Mouse (Mus musculus) gastrocnemius, postnatal 4 days (tissue): ENCODE measurements around the gene Chst12. TPM values are rescaled to one million over a fixed set of nuclear protein-coding genes. Genes with fewer than 3 reads are reported as not detected.
A peak's percentile ranks its signal among the peaks of the same experiment; 100 is the strongest.

Experiments used
- DNase-seq, 2 experiments: peaks; one replicate each; pipeline ENCODE4 v3.0.0; 2021 to 2022; ENCODE audit warnings: low spot score in 2 of 2, mixed read lengths in 2 of 2
- total RNA-seq, 2 experiments: library from RNA; stranded (reverse); gene quantifications; 2 replicates each; pipeline ENCODE4 v1.2.3; 2021

The Chst12 gene
- total RNA-seq, 2 experiments from 2014 or later = 17.3 to 18.4 TPM

GRCm38 (mm10) chr5:140569032-140569595 is 63.8 kb downstream of the Chst12 start:
- no peak for DNase-seq

GRCm38 (mm10) chr5:140570223-140570870 is 65.0 kb downstream of the Chst12 start:
- DNase-seq = no peak

DNA sequence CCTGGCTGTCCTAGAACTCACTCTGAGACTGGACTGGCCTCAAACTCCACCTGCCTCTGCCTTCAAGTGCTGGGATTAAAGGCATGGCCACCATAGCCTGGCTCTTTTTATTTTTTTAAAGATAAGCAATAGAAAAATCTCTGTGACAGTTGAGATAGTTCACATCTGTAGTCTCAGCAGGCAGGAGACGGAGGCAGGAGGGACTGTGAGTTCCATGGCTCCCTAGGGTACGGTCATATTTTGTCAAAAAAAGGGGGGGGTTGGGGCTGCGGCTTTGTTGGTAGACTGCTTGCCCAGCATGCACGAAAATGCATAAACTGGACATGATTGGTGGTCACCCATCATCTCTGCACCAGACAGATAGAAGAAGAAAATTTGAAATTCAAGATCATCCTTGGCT is 65.9 kb downstream of the Chst12 start:
- DNase-seq = no peak

DNA sequence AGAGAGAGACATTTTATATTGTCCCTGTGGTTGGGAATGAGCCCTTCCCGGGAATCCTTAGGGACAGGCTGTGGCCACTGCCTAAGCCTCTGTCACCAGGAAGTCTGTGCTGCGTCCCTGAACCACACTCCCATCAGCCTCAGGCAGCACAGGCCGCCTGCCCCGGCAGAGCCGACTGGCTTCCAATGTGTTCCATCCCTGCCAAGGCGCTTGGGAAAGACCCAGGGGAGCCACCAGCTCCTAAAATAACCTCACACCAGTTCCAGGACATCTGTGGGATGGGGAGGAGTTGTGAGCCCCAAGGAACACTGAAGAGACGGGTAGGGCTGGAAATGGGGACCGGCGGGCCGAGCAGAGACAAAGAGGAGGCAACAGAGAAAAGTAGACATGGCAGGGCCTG is 66.3 kb downstream of the Chst12 start:
- DNase-seq = peak; percentile 70 to 84

DNA sequence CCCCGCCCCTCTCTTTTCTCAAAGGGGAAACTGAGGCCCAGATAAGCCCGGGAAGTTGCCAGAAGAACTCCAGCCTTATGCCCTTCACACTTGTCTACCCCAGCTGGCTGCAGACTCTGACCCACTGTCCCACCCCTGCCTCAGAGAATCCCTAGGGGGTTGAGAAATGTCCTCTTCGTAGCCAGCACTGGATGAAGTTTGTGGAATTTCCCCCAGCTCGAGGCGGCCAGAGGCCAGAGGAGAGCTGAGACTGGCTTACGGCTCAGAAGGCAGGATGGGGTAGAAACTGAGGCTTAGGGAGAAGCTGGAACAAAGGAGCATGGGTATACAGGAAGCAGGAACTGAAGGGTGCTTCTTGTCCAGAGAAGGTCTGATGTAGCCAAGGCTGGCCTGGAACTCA is 67.3 kb downstream of the Chst12 start:
- DNase-seq = no peak

Other genes starting within 250 kb of the Chst12 start
- gene Mad1l1, start 184.0 kb upstream of the Chst12 start, total RNA-seq = 10 to 100 TPM; 20.4 to 24.9 TPM
- 10 to 100 TPM in 1 of 2 experiments, 1 to 10 TPM in 1; 8.6 to 12.1 TPM for gene Nudt1, start 183.9 kb upstream of the Chst12 start, total RNA-seq
- gene Mrm2, start 173.7 kb upstream of the Chst12 start, total RNA-seq = 1 to 10 TPM; 7.3 to 7.6 TPM
- gene Snx8, start 116.3 kb upstream of the Chst12 start, total RNA-seq = 10 to 100 TPM; 19.6 to 24.5 TPM
- gene Eif3b, start 86.2 kb upstream of the Chst12 start, total RNA-seq = 100 to 1,000 TPM; 105 to 110 TPM
- not detected for gene Gm4869, start 59.9 kb upstream of the Chst12 start, total RNA-seq
- not detected for gene Grifin, start 59.5 kb downstream of the Chst12 start, total RNA-seq
- 10 to 100 TPM; 11.4 to 13.8 TPM for gene Lfng, start 101.8 kb downstream of the Chst12 start, total RNA-seq
- 10 to 100 TPM; 66.9 to 68.8 TPM for gene Ttyh3, start 143.5 kb downstream of the Chst12 start, total RNA-seq
- gene Iqce, start 196.8 kb downstream of the Chst12 start, total RNA-seq = 10 to 100 TPM; 14.5 to 15.0 TPM
- gene Brat1, start 199.5 kb downstream of the Chst12 start, total RNA-seq = 10 to 100 TPM; 13.9 to 14.2 TPM
- gene Amz1, start 218.6 kb downstream of the Chst12 start, total RNA-seq = under 1 TPM; 0.39 to 0.62 TPM